Mouse (Mus musculus) bone marrow, adult 2 months (tissue): ENCODE results near the gene Acsl4.

Source experiments
- CTCF ChIP-seq: fragments of 200-500 bp; IDR thresholded peaks from 2 replicates; pipeline ENCODE4 v1.5.1; 2011; ENCODE audit warnings: low read length, control low read depth; ENCODE audit not compliant: control insufficient read depth, insufficient read depth
- POLR2A ChIP-seq: fragments of 200-500 bp; IDR thresholded peaks from 2 replicates; pipeline ENCODE4 v1.6.1; 2011; ENCODE audit warnings: low read depth, mild to moderate bottlenecking, control low read depth, low read length, borderline replicate concordance; ENCODE audit not compliant: control insufficient read depth

DNA sequence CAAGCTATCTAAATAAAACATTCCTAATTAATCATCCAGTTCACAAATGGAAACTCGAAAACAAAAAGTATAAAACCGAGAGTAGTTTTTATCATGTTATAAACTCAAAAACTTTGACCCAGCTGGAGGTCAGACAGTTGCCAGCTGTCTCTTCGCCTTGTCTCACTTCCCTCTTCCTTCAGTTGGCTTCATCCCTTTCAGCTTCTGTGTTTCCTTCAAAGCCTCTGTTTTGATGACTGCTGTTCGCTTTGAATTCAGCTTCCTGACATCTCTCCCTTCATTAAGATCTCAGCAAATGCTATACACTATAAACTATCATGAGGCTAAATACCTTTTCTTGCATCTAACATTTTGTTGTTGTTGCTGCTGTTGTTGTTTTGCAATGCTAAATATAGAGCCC lies 36.8 kb upstream of the Acsl4 start:
- TF ChIP-seq CTCF (no peak), POLR2A (no peak)
